Mouse (Mus musculus) naive thymus-derived CD4-positive, alpha-beta T cell, adult 5 months (primary cell): Measurements from ENCODE around the gene Poln. TPM values are rescaled to one million over a fixed set of nuclear protein-coding genes. Genes with fewer than 3 reads are reported as not detected.

ENCODE experiments used
- polyA plus RNA-seq: library from polyadenylated mRNA; unstranded; fragments of 100-300 nt; shearing (Covaris generic); gene quantifications from one replicate; pipeline ENCODE4 v1.2.1, GENCODE M21; 2017

Poln gene
- 0.58 TPM for polyA plus RNA-seq

DNA sequence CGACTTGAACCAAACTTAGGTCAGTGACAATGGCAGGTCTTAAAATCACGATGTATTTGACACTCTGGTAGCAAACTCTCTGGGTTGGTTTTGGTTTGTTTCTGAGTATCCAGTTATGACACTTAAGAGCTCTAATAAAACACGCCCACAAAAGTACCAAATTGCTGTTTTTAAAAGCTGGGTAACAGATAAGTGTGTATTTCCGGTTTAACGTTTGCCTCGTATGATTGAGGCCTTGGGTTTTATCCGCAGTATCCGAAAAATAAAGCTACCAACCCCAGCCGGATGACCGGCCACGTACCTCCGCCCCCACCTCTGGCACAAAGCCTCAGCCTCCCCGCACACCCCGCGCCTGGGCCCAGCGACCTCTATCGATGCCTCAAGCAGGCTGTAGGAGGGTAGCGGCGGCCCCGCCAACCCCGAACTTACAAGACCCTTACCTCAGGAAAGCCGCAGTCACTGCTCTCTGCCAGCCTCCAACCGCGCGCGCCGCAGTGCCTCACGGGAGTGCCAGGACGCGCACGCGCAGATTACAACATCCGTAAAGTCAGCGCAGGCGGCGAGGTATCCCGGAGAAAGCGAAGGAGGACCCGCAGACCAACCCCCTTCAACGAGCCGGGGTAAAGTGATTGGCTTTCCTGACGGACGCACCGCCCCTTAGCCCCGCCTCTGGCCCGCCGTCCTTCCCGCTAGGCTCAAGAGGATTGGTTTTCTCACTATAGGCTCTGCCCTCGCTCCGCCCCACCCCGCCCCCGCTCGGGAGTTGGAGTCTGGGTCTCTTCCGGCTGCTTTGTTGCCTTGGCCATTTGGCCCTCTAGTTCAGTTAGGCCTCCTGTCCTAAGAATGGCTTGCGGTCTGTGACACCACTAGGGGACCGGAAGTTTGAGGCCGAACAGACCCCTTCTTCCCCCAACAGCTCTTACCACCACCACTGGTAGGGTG, at the start of gene Poln, which contains the start of gene Haus3:
Poln (minus strand) TSS at position 499 of the 942 bp plus-strand sequence.
Haus3 (minus strand) TSS at position 578 of the 942 bp plus-strand sequence.

DNA sequence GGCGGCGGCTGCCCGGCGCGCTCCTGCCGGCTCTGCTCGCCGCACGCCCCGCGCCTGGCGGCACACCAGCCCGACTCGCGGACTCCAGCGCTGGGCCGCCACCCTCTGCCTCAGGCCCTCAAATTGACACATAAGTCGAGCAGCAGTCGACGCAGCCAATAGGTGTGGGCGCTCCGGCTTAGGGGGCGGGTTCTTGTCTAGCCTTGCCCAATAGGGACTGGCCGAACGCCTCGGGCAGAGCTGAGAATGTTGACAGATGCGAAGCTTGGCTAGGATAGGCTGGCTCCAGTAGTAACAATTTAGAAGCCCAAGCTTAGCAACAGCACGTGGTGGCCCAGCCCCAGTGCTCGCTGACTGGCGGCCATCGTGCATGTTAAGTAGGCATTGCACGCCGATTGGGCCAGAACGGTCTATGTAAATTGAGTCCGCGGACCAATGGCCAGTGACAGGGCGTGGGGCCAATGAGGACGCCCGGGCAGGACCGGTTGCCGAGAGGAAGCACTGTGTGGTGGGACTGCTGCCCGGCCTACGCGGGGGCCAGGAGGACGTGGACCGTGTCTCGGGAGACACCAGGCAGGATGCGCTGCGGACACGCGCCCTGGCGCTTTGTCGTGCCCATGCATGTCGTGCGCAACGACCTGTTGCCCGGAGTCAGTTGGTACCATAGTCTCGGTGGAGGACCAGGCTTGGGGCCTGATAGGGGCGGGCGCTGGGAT, 18.5 kb upstream of the Poln start, which contains the start of gene Mxd4:
Mxd4 (minus strand) TSS at position 120 of the 716 bp plus-strand sequence.

DNA sequence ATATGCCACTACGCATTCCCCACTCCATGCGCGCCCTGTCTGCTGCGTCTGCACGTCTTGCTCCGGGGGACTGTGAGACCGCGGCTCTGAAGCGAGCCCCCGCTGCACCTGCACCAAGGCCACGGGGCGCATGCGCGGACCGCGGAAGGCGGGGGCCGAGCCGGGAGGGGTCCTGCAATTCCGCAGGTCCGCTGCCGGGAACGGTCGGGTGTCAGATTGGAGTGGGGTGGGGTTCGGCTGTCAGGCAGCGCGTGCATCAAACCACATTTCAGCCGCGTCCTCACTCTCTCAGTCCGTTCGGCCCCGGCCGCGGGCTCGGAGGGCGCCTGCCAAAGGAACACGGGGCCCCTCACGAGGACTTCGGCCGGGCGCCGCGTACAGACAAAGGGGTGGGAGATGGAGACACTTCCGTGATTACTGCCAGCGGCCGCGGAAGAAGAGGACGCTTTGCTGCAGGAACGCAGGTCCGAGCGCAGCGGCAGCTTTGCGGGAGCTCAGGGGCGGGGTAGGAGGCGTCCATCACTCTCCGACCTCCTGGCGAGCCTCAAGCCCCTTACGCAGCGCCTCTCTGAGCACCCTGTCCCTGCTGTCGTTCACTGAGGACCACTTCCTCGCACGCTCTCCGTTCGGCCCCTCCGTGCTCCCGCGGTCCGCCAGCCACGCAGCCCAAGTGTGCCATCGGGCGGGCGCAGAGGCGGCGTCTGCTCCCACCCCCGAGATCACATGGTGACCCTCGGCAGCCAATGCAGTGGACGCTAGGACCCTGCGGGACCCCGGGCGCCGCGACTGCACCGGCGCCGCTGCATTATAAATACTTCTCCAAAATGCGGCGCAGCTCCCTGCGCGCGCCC, 173.2 kb downstream of the Poln start, which contains the start of gene Nat8l:
Nat8l (plus strand) TSS at position 142 of the 851 bp plus-strand sequence.

GRCm38 (mm10) chr5:33983309-33984121, 185.7 kb downstream of the Poln start, which contains the start of gene Gm1673:
Gene Gm1673 (plus strand): TSS chr5:33983433.

Other genes with a start within 250 kb of the Poln start
- gene Nelfa, start 233.0 kb downstream of the Poln start, polyA plus RNA-seq, result 41.2 TPM
- not detected for gene Gm1673, start 186.0 kb downstream of the Poln start, polyA plus RNA-seq
- gene Nat8l, start 173.5 kb downstream of the Poln start, polyA plus RNA-seq, result not detected
- gene Haus3, start 79 bp upstream of the Poln start, polyA plus RNA-seq, result 81.8 TPM
- gene Mxd4, start 18.3 kb upstream of the Poln start, polyA plus RNA-seq, result 60.2 TPM
- gene Zfyve28, start 119.0 kb upstream of the Poln start, polyA plus RNA-seq, result 3.1 TPM
- gene Cfap99, start 119.2 kb upstream of the Poln start, polyA plus RNA-seq, result not detected
- gene Rnf4, start 166.8 kb upstream of the Poln start, polyA plus RNA-seq, result 223 TPM
- gene Fam193a, start 200.5 kb upstream of the Poln start, polyA plus RNA-seq, result 22.0 TPM